Mouse (Mus musculus): ENCODE results near the gene Ptbp1.

- no peak for TF ChIP-seq EP300 (IDR thresholded peaks at IDR 0.05; ENCODE audit: low read depth)
- no peak for TF ChIP-seq CTCF (IDR thresholded peaks at IDR 0.05; ENCODE audit: low read depth)
Observed at GRCm38 (mm10) chr10:79884446-79884845, 30.2 kb downstream of the Ptbp1 start.

Data from liver, embryonic 14.5 days (tissue).